Mouse (Mus musculus) megakaryocyte, embryonic 14.5 days (primary cell): Measurements from ENCODE around the gene 1700018B08Rik.

Source experiments
- FLI1 ChIP-seq: IDR thresholded peaks from 2 replicates; pipeline ENCODE4 v1.6.1; 2012; ENCODE audit warnings: low read length, inconsistent platforms, mixed read lengths
- GATA1 ChIP-seq: IDR thresholded peaks from 3 replicates; pipeline ENCODE4 v1.6.1; 2012; ENCODE audit warnings: mixed read lengths, low read length, inconsistent platforms, borderline replicate concordance

- TF ChIP-seq GATA1 (no peak), FLI1 (no peak)
Observed at GRCm38 (mm10) chr8:121547132-121547531, 3.0 kb upstream of the 1700018B08Rik start.
